Mouse (Mus musculus) left cerebral cortex, postnatal 36 days (tissue): ENCODE measurements around the gene St5. TPM values are rescaled to one million over a fixed set of nuclear protein-coding genes. Genes with fewer than 3 reads are reported as not detected.

ENCODE experiments used
- microRNA-seq: library from miRNA; unstranded; fragments of <30 nt; microRNA quantifications from one replicate; pipeline ENCODE4 v1.2.0, GENCODE M21; 2022
- total RNA-seq, 2 experiments: library from RNA; stranded (reverse); gene quantifications; 2 replicates each; pipeline ENCODE4 v1.2.3; 2021

The St5 gene
- total RNA-seq, 2 experiments from 2014 or later, result 12.8 to 23.4 TPM

Small RNA genes within 50 kb of the gene (microRNA-seq; reads per million reads assigned to microRNA genes)
- not detected for gene Gm47284

Other genes starting within 250 kb of the St5 start
- gene Trim66, start 195.5 kb downstream of the St5 start, total RNA-seq, result 10 to 100 TPM; 18.0 to 19.4 TPM
- 100 to 1,000 TPM; 130 to 132 TPM for gene Rpl27a, start 184.5 kb downstream of the St5 start, total RNA-seq
- gene Akip1, start 85 bp upstream of the St5 start, total RNA-seq, result 1 to 10 TPM; 5.2 to 5.7 TPM
- gene BC051019, start 20.2 kb upstream of the St5 start, total RNA-seq, result not detected
- not detected for gene Ascl3, start 28.1 kb upstream of the St5 start, total RNA-seq
- 10 to 100 TPM; 87.6 to 95.3 TPM for gene Tmem9b, start 49.3 kb upstream of the St5 start, total RNA-seq
- 10 to 100 TPM; 83.4 to 98.3 TPM for gene Nrip3, start 78.4 kb upstream of the St5 start, total RNA-seq
- gene Scube2, start 162.1 kb upstream of the St5 start, total RNA-seq, result 1 to 10 TPM in 1 of 2 experiments, under 1 TPM in 1; 0.94 to 1.2 TPM